Mouse (Mus musculus): ENCODE measurements at regions not wholly inside any gene's neighbourhood (a gene's known extent, or its start where the extent isn't known, plus 50 kb on each side); places are given as distances from the start of the nearest gene placed in this dataset.
A peak's percentile ranks its signal among the peaks of the same experiment; 100 is the strongest.

DNA sequence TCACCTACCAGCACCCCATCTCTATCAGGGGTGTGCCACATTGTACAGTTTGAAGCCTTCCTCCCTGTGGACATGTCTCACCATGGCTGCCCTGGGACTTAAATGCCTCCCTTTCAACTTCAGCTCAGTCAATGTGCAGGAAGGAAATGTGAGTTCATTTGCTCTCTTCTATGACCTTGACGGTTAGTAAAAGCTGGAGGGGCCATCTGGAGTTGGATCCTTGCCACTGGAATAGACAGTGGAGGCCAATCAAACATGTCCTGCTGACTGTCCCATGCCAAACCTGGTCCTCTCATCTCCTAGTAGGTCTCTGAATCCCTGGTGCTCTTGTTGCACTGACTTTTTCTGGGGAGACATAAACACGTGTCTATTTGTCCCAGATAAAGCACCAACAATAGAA, 220.2 kb downstream of the Abcc12 start:
- DNase-seq: peak; percentile 16

- no peak for DNase-seq
These were observed 221.0 kb downstream of the Abcc12 start for GRCm38 (mm10) chr8:86359518-86359917.

DNA sequence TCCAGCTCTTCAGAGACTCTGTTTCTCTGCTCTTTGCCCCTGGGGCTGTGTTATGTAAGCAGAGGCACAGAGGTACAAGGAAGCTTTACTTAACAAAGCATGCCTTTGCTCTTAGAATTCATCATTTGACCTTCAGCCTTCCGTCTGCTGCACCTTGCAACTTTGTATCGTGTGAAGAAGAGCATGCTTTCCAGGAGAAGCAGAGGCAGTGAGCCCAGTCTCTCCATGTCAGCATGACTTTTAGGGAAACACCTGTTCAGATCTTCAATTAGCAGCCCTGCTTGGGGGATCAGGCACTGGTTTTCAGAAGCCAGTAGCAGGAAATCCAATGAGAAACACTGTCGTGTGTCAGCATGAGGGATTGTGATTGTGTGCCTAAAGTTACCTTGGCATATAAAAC, 226.7 kb downstream of the Abcc12 start:
- peak; percentile 49 for DNase-seq

DNA sequence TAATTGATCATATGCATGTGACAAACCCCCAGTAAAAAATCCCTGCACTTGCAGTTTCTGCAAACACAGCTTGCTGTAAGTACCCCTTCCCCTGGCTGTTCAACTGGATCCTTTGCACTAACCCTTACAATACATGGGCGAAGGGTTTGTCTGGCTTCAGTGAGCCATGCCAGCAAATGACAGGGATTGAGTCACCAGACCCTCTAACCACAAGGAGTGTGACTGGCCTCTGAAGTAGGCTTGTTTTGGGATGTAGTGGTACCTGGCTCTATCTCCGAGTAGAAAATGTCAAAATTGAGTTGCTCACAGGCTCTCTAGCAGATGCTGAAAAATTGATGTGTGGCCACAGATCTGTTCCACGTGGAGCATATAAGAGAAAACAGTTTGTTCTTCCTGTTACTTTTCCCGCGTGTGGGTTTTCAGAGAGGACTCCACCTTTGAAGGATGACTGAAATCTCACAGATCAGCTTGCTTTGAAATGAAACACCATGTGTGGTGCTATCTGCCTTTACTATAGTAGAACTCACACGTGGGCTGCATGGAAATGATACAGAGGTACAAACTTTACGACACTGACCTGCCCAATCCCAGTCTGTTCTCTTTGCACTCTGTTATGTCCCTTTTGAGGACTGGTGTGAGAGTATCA, 228.8 kb downstream of the Abcc12 start:
- no peak for DNase-seq

DNA sequence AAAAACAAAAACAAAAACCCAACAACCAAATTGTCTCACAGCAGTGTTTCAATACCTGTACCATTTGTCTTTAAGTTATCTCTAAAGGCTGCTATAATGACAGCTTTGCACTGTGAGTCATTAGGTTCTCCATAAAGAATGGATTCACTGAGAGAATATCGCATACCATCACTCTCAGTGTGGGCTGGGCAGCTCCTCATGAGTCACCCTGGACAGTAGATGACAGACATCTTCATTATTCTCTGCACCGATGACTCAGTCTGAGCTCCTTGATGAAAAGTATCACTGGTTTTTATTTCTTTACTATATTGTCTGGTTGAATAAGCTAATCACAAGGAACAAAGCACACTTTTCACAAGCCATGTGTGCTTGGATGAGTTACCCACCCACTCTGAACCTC, 230.4 kb downstream of the Abcc12 start:
- DNase-seq: peak; percentile 44

- DNase-seq: peak; percentile 35
These were observed 238.3 kb downstream of the Abcc12 start for GRCm38 (mm10) chr8:86342016-86342684.

GRCm38 (mm10) chr8:86338574-86339264, 241.8 kb downstream of the Abcc12 start:
- no peak for DNase-seq

GRCm38 (mm10) chr8:86331383-86331782, 249.1 kb downstream of the Abcc12 start:
- no peak for DNase-seq

DNA sequence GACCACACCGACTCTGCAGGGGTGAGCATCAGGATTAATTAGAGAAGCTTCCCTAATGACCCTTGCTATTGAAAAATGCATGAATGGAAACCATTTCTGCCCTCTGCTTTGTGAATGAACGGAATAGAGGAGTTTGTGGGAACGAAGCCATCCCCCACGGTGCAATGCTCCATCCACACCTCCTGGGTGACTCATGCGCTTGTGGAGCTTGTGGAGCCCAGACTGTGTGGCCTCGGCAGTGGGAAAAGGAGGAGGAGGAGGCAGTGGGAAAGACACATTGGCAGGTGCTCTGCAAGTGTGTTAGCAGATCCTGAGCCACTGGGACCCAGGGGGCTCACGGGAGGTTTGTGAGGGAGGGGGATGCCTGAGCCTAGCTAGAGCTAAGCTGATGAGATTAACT, 251.9 kb downstream of the Abcc12 start:
- DNase-seq: peak; percentile 76

GRCm38 (mm10) chr8:86327982-86328381, 252.5 kb downstream of the Abcc12 start:
- DNase-seq: no peak

- peak; percentile 59 for DNase-seq
These were observed 255.4 kb downstream of the Abcc12 start for GRCm38 (mm10) chr8:86325040-86325439.

GRCm38 (mm10) chr8:86324542-86324941, 255.9 kb downstream of the Abcc12 start:
- no peak for DNase-seq

DNA sequence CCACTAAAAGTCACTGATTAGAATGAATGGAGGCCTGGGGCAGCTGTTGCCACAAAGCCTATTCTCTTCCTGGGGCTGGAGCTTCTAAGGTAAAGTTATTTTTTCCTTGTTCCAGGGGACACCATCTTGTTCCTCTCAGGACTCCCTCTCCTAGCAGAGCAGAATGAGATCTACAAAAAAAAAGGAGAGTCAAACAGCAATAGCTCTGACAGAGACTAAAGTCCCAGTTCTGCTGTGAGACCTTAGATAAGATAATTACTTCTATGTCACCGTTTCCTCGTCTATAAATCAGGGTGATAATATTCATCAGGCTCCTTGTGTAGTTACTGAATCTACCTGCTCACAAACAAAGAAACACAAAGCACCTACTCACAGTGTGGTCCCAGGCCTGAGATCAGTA, 256.7 kb downstream of the Abcc12 start:
- no peak for DNase-seq

DNA sequence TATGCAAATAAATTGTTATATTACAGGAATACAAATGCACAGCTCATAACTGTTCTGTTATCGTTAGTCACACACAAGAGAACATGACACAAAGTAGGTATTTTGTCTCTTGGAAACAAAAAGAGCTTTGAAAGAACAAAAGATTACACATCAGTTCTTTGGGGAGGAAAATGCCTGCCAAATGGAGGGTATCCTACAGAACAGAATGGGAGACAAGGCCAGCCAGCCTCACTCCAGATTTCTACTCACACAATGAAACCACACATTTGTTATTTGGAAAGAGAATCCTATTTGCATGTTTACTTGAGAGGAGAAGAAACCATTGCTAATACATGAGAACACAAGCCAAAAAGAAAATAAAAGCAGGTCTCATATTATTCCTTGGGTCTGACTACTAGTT, 258.0 kb downstream of the Abcc12 start:
- DNase-seq: no peak

DNA sequence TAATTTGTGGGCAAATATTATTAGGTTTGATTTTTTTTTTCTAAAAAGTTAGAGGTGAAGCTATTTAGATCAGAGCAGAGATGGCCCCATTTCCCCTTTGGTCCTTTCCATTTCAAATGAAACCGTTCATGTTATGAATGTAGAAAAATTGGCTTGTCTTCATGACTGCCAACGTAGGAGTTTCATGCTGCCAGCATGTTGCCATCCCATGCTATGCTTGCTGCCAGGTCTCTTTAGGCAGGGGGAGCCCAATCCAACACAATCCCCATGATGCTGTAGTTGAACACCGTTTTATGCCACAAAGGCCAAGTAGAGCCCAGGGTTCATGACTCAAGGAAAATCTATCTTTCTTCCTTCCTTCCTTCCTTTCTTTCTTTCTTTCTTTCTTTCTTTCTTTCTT, 259.5 kb downstream of the Abcc12 start:
- no peak for DNase-seq

DNA sequence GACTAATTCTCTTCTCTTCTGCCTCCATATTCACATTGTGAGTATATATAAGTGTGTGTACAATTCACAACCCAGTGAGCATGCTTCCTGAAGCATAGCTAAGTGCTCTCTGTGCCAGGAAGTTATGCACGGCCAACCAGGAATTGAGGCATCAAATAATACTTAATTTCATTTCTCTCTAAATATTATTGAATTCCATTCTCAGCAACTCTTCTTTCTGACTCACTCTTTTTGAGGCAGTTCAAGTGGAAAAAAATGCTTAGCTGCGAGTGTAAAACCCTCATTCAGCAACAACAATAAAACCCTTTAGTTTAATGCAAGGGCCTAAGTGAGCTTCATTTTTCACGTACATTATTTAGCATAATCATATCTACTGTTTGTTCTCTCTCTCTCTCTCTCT, 262.0 kb downstream of the Abcc12 start:
- DNase-seq: no peak

GRCm38 (mm10) chr8:86316236-86316635, 264.2 kb downstream of the Abcc12 start:
- no peak for DNase-seq

DNA sequence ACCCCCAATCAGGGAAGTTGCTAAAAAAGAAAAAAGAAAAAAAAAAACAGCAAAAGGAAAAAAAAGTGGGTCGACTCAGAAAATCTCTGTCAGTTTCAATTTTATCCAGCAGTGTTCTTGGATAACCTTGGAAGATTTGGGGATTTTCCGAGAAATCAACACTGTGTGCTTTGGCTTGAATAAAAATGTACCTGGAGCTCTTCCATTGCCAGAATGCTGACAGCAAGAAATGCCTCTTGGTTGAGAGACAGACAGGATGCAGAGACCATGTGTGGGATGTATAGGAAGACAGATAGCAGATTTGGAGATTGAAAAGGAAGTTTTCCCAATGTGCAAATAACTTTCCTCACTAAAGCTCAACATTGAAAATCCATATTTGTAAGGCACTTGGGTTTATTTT, 271.0 kb downstream of the Abcc12 start:
- no peak for DNase-seq

- DNase-seq: no peak
These were observed 273.1 kb downstream of the Abcc12 start for GRCm38 (mm10) chr8:86307339-86307738.

- no peak for DNase-seq
These were observed 278.5 kb downstream of the Abcc12 start for GRCm38 (mm10) chr8:86301885-86302509.

GRCm38 (mm10) chr8:86288713-86289384, 291.6 kb downstream of the Abcc12 start:
- DNase-seq: no peak

DNA sequence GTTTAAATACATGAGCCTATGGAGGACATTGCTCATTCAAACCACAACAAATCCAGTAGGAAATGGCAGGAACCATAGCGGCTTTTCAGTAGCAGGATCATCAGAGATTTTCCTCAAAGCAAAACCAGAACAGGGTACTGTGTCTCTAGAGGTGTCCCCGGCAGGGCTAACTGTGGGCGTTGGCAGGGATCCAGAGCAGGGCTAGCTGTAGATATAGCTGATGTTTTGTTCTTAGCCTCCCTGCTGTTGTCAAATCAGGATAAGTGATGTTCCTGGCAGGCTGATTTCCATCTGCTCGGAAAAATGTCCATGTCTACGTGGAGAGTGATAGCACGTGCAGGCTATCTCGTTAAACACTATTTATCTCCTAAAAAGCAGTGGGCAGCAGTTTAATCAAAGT, 297.6 kb downstream of the Abcc12 start:
- DNase-seq: no peak
